In the genomic region with DNA sequence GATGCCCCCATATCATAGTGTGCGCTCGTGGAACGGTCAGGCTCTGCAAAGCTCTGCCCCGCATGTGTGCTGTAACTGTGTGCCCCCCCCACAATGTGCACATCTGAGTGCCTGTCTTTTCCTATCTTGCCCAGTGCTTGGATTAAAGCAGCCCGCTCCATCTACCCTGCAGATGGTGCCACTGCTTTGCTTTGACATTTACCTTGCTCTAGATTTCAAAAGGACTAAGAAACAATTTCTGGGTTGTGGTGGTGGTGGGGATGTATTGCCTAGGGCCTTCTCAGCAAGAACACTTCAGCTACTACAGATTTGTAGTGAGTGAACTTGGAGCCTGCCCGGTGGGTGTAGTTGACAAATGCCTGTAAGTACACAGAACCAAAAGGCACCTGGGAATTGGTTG, we compare ENCODE assay signal across 9 mouse cellular contexts.
DNase-seq lines count a peak whose midpoint lies in the region; TF ChIP-seq lines count a peak whose summit lies in the region.
"Had no signal": no experiment of that assay in that cellular context is flagged by ENCODE, and none has a peak within 500 bp of the region (broad histone marks: within the 10 kb centered on the region; RNA-seq: fewer than 3 reads in every experiment).

No protein-coding gene starts in this region.

- no peak overlapping the region for H3K4me3 ChIP-seq in gastrocnemius, adult 2 months
- no peak overlapping the region for H3K4me3 ChIP-seq in left cerebral cortex, adult 2 months
- H3K4me3 ChIP-seq: embryonic facial prominence, embryonic 12.5 days had no signal

- H3K27ac ChIP-seq in gastrocnemius, adult 2 months, result peak overlapping the region; percentile 98
- H3K27ac ChIP-seq in left cerebral cortex, adult 2 months, result no peak overlapping the region
- H3K27ac ChIP-seq: embryonic facial prominence, embryonic 12.5 days had no signal

- peak; percentile 57 for TF ChIP-seq CTCF in gastrocnemius, adult 2 months (IDR thresholded peaks at IDR 0.05)
- peak; percentile 52 for TF ChIP-seq CTCF in left cerebral cortex, adult 2 months (IDR thresholded peaks at IDR 0.05)

- intact Hi-C loops in gastrocnemius, adult 2 months (cut with DNase I), result loop anchor here (2.0 kb wide), 1 partner anchor 36 kb away; no protein-coding TSS in a partner anchor
- intact Hi-C loops in left cerebral cortex, adult 2 months (cut with DNase I), result loop anchor here (1.0 kb wide), 1 partner anchor 36 kb away; no protein-coding TSS in a partner anchor
- intact Hi-C loops in left cerebral cortex, postnatal 36 days (cut with DNase I), result loop anchor here (5.0 kb wide), 1 partner anchor 36 kb away; no protein-coding TSS in a partner anchor

- DNase-seq in gastrocnemius, adult 2 months, result peak; percentile 63
- no peak for DNase-seq in gastrocnemius, adult 8-10 months (ENCODE audit: low spot score in 2 of 2)
- no peak for DNase-seq in left cerebral cortex, adult 2 months (ENCODE audit: extremely low spot score in 1 of 2, low spot score in 2 of 2)
- DNase-seq in left cerebral cortex, postnatal 36 days (ENCODE audit: low spot score in 2 of 2), result no peak
- DNase-seq in cerebellum, adult 18-20 months, result peak; percentile 61 to 65
- peak; percentile 44 for DNase-seq in layer of hippocampus, adult 9-11 months
- DNase-seq in urinary bladder, postnatal 25 days (ENCODE audit: low spot score), result no peak
- DNase-seq in embryo, embryonic 11 days, result no peak

Comparison
In these comparisons a context has a peak if more than half of its experiments do, and no peak if none do; other contexts are left out.
1. DNase-seq: peak in gastrocnemius, adult 2 months (single experiment), cerebellum, adult 18-20 months (2 of 2) and layer of hippocampus, adult 9-11 months (single experiment); none in gastrocnemius, adult 8-10 months (0 of 2), left cerebral cortex, adult 2 months (0 of 2), left cerebral cortex, postnatal 36 days (0 of 2), urinary bladder, postnatal 25 days (single experiment) and embryo, embryonic 11 days (single experiment).